Mouse (Mus musculus): ENCODE data around the gene 1500009C09Rik.

DNA sequence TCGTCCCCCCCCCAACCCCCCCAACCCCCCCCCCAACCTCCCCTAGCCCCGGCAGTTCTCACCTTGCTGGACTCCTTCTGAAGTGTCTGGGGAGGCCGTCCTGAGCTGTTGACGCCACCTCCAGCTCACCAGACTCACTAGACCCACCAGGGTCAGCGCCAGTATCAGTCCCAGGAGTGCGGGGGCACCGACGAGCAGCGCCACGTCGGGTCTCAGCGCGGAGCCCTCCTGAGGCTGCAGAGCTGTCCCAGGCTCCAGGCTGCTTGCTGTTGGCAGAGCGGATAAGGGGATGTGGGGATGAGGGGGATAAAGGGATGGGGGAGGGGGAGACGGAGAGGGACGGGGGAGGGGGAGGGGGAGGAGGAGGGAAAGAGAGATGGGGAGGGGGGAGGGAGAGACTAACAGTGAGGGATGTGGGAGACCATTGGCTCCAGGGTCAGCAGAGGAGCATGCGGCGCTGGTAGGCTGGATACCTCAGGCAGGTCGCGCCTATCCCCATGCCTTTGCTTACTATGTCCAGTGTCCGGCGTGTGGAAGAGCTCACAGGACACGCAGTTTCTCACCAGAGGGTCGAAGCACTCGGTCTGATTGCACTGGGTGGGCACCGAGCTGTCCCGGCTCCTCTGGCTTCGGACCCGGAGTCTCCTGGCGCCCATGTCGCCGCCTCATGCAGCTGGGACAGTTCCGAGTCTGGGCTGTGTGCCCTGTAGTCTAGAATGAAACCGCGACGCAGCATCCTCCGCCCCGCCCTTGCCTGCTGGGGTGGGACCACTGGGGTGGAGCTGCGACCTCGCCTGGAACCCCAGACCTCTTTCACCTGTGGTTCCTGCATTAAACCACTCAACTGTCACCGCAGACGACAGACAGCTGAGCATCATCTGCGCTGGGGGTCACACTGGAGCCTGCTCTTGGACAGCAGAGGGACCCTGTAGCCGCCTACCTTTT is 28.3 kb upstream of the 1500009C09Rik start, which contains the start of gene Tnfrsf13c:
- no peak for TF ChIP-seq HCFC1 (IDR thresholded peaks at IDR 0.05; ENCODE audit: borderline replicate concordance, insufficient read depth, low read length)
- TF ChIP-seq CHD2 (IDR thresholded peaks at IDR 0.05; ENCODE audit: low read depth, low read length), result no peak

Measured in ES-E14 (cell line).